Mouse (Mus musculus) thymus, adult 2 months (tissue): ENCODE measurements around the gene Mff.

Experiments used
- CTCF ChIP-seq: fragments of 200-500 bp; IDR thresholded peaks from 2 replicates; pipeline ENCODE4 v1.5.1; 2012; ENCODE audit warnings: mild to moderate bottlenecking, control low read depth, low read length, moderate library complexity, borderline replicate concordance; ENCODE audit not compliant: control insufficient read depth, poor library complexity, insufficient read depth; ENCODE audit errors: extremely low read depth
- POLR2A ChIP-seq: fragments of 200-500 bp; IDR thresholded peaks from 2 replicates; pipeline ENCODE4 v1.6.1; 2012; ENCODE audit warnings: mild to moderate bottlenecking, low read length, control low read depth, moderate library complexity; ENCODE audit not compliant: control insufficient read depth, poor library complexity, insufficient read depth; ENCODE audit errors: extremely low read depth

DNA sequence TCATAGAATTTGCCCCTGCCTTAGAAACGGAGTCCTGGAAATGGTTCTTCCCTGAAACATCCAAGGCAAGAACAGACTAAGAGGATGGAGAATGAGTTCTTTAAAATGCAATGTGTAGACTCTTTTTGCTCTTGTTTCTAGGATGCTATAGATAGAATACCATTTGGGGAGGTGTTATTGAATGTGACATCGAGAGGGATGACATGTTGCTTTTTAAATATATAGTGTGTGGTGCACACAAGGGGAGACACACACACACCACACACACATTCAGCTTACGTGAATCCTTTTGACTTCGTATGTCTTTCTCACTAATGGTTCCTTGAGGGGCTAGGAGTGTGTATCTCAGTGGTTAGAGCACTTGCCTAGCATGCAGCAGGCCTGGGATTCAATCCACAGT, 50.6 kb downstream of the Mff start:
- no peak for TF ChIP-seq POLR2A
- TF ChIP-seq CTCF: no peak
